Mouse (Mus musculus): Measurements from ENCODE around the gene Ikzf5. TPM values are rescaled to one million over a fixed set of nuclear protein-coding genes. Genes with fewer than 3 reads are reported as not detected.
A peak's percentile ranks its signal among the peaks of the same experiment; 100 is the strongest.

The Ikzf5 gene
- total RNA-seq, 2 experiments from 2014 or later = 34.2 to 37.2 TPM

- peak; percentile 89 to 92 for DNase-seq
- intact Hi-C loops (cut with DNase I) = loop anchor here (2.0 to 5.0 kb wide), 3 partner anchors 48 to 200 kb away; partner anchors contain the start of genes Acadsb, Bub3, Hmx3 and Ikzf5
Measured at GRCm38 (mm10) chr7:131362615-131363300, 47.6 kb downstream of the Ikzf5 start, which contains the start of gene 2310057M21Rik. Gene 2310057M21Rik, minus strand, starts transcription at chr7:131362759.

- intact Hi-C loops (cut with DNase I) = loop anchor here (2.0 to 5.0 kb wide), 3 partner anchors 49 to 200 kb away; partner anchors contain the start of genes Acadsb, Bub3, Hmx3 and Ikzf5
- no peak for DNase-seq
Measured at GRCm38 (mm10) chr7:131362269-131362614, 48.1 kb downstream of the Ikzf5 start.

- intact Hi-C loops (cut with DNase I) = no loop called here
- DNase-seq = no peak
Measured at GRCm38 (mm10) chr7:131356105-131356504, 54.2 kb downstream of the Ikzf5 start.

GRCm38 (mm10) chr7:131345856-131346541, 64.3 kb downstream of the Ikzf5 start:
- DNase-seq = no peak

More at GRCm38 (mm10) chr7:131345856-131346541, 64.3 kb downstream of the Ikzf5 start:
- intact Hi-C loops (cut with DNase I) = no loop called here

Other genes starting within 250 kb of the Ikzf5 start
- gene 5430419D17Rik, start 236.1 kb downstream of the Ikzf5 start, total RNA-seq (2021) = 10 to 100 TPM; 12.5 to 14.2 TPM
- gene Cuzd1, start 88.2 kb downstream of the Ikzf5 start, total RNA-seq (2021) = under 1 TPM; 0.33 to 0.38 TPM
- gene Fam24b, start 81.0 kb downstream of the Ikzf5 start, total RNA-seq (2021) = not detected
- gene Fam24a, start 76.7 kb downstream of the Ikzf5 start, total RNA-seq (2021) = not detected
- 10 to 100 TPM; 11.9 to 14.1 TPM for gene 2310057M21Rik, start 47.8 kb downstream of the Ikzf5 start, total RNA-seq (2021)
- gene Pstk, start 39.4 kb downstream of the Ikzf5 start, total RNA-seq (2021) = 10 to 100 TPM; 43.1 to 47.8 TPM
- 100 to 1,000 TPM; 204 to 213 TPM for gene Acadsb, start 80 bp upstream of the Ikzf5 start, total RNA-seq (2021)
- not detected for gene Hmx3, start 132.3 kb upstream of the Ikzf5 start, total RNA-seq (2021)
- not detected for gene Hmx2, start 138.3 kb upstream of the Ikzf5 start, total RNA-seq (2021)
- 10 to 100 TPM; 26.6 to 34.1 TPM for gene Bub3, start 149.7 kb upstream of the Ikzf5 start, total RNA-seq (2021)

All from heart, postnatal 36 days (tissue).